Mouse (Mus musculus) ES-Bruce4 (cell line): ENCODE measurements around the gene Hist1h4a.

Experiments used
- CTCF ChIP-seq: IDR thresholded peaks from one replicate; pipeline ENCODE4 v1.8.1; 2011; ENCODE audit warnings: low read depth, low read length
- EP300 ChIP-seq: IDR thresholded peaks from 2 replicates; pipeline ENCODE4 v1.6.1; 2011; ENCODE audit warnings: low read depth, low read length; ENCODE audit not compliant: insufficient read depth
- POLR2A ChIP-seq: IDR thresholded peaks from one replicate; pipeline ENCODE4 v1.8.1; 2011; ENCODE audit warnings: low read length; ENCODE audit not compliant: insufficient read depth

DNA sequence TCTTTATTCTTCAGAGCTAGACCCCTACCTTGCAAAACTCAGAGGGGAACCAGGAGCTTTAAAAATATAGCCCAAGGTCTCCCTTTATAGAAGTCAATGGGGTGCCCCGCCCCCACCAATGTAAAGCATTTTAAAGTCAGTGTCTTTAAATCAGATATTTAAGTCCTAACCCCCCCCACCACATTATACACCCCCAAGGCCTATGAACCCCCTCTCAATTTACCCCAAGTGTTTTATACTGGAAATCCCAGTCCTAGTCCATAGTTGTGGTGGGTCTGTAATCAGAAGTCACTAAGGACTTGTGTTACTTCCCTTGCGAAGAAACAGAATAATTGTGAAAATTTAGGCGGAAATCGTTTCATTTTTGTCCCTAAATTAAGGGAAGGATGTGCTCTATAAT lies 23.0 kb downstream of the Hist1h4a start:
- TF ChIP-seq CTCF (no peak), POLR2A (no peak), EP300 (no peak)
